Mouse (Mus musculus) liver, embryonic 11.5 days (tissue): ENCODE measurements around the gene Nectin2. TPM values are rescaled to one million over a fixed set of nuclear protein-coding genes. Genes with fewer than 3 reads are reported as not detected.

ENCODE experiments used
- ATAC-seq: fragments of 200-750 bp; cut with Nextera tagmentation; replicated peaks from 2 replicates; pipeline ENCODE4 v1.8.0; 2017; ENCODE audit warnings: moderate number of reproducible peaks, mild to moderate bottlenecking, moderate TSS enrichment, moderate library complexity; ENCODE audit not compliant: low FRiP score
- DNase-seq: peaks from one replicate; pipeline ENCODE4 v3.0.0-alpha.2; 2017; ENCODE audit warnings: low spot score
- H3K27ac ChIP-seq: fragments of 300-500 bp; sonication (generic); 2 replicates; pipeline ENCODE4 v1.5.1; 2014; ENCODE audit warnings: mild to moderate bottlenecking, low read depth, low read length, control low read depth
- H3K27me3 ChIP-seq: fragments of 300-500 bp; sonication (generic); replicated peaks from 2 replicates; pipeline ENCODE4 v1.6.1; 2014; ENCODE audit warnings: low read length, mixed read lengths; ENCODE audit not compliant: control insufficient read depth, insufficient read depth
- H3K36me3 ChIP-seq: fragments of 300-500 bp; sonication (generic); 2 replicates; pipeline ENCODE4 v1.6.1; 2014; ENCODE audit warnings: mild to moderate bottlenecking, low read length, moderate library complexity, mixed read lengths; ENCODE audit not compliant: control insufficient read depth, insufficient read depth
- H3K4me1 ChIP-seq: fragments of 300-500 bp; sonication (generic); replicated peaks from 2 replicates; pipeline ENCODE4 v1.6.1; 2014; ENCODE audit warnings: low read length, mixed read lengths; ENCODE audit not compliant: control insufficient read depth, insufficient read depth
- H3K4me2 ChIP-seq: fragments of 300-500 bp; sonication (generic); 2 replicates; pipeline ENCODE4 v1.6.1; 2014; ENCODE audit warnings: mild to moderate bottlenecking, control low read depth, moderate library complexity
- H3K4me3 ChIP-seq: fragments of 300-500 bp; sonication (generic); 2 replicates; pipeline ENCODE4 v1.5.1; 2014; ENCODE audit warnings: low read depth, low read length, control low read depth
- H3K9ac ChIP-seq: fragments of 300-500 bp; sonication (generic); 2 replicates; pipeline ENCODE4 v1.6.1; 2014; ENCODE audit warnings: low read depth, low read length, control low read depth
- H3K9me3 ChIP-seq: fragments of 300-500 bp; sonication (generic); 2 replicates; pipeline ENCODE4 v1.6.1; 2016; ENCODE audit warnings: low read length, inconsistent platforms, mixed read lengths; ENCODE audit not compliant: control insufficient read depth
- WGBS: fragments of 180-500 bp; shearing (Covaris S2); extraction: QIAGEN DNeasy Blood & Tissue Kit; methylation state at CpG from one replicate; pipeline ENCODE4 v1.1.7; 2014; 5-methylcytosine and 5-hydroxymethylcytosine counted together
- polyA plus RNA-seq: library from polyadenylated mRNA; unstranded; fragments of >200 nt; fragmentation: Nextera tagmentation; extraction: Ambion mirVana; gene quantifications from 2 replicates; pipeline ENCODE4 v1.2.1, GENCODE M21; 2014

Nectin2 gene
- polyA plus RNA-seq, 1 experiment from 2014 or later: 55.9 TPM

- no peak overlapping the region for H3K27ac ChIP-seq
- DNase-seq (no peak), ATAC-seq (no peak)
- no peaks in the 10 kb centered on the region for H3K4me1 ChIP-seq
- 70% methylated on average over 11 of the region's 11 CpGs for WGBS
- no peaks in the 10 kb centered on the region for H3K9me3 ChIP-seq
- H3K9ac ChIP-seq: no peak overlapping the region
- peaks cover 4% of the 10 kb centered on the region; the same call in 1 of the 2 replicates for H3K36me3 ChIP-seq
- no peak overlapping the region for H3K4me3 ChIP-seq
- H3K4me2 ChIP-seq: no peak overlapping the region
- H3K27me3 ChIP-seq: no peaks in the 10 kb centered on the region
Observed at GRCm38 (mm10) chr7:19762283-19762682, 12.0 kb upstream of the Nectin2 start.

- 86% methylated on average over 13 of the region's 13 CpGs for WGBS
Observed at GRCm38 (mm10) chr7:19760021-19760420, 9.7 kb upstream of the Nectin2 start.

DNA sequence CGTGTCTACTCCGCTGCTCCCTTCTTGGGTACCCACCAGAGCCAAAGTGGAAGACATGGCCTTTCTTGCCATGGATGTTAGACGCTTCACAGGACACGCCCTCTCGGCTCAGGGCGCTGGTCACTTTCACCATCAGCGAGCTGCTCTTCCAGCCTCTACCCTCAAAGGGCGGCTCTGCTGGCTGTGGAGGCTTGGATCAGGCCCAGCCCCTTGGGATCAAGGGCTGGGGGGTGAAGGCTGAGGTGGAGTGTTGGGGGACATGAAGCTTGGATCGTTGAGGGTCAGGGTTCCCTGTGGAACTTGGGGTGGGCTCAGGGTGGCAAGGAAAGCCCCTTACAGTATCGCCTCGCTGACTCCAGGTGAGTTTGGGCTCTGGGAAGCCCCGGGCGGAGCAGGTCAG lies 8.3 kb upstream of the Nectin2 start:
- H3K9me3 ChIP-seq: no peaks in the 10 kb centered on the region
- no peak for DNase-seq
- no peak overlapping the region for H3K27ac ChIP-seq
- H3K27me3 ChIP-seq: no peaks in the 10 kb centered on the region
- H3K9ac ChIP-seq: no peak overlapping the region
- 78% methylated on average over 13 of the region's 13 CpGs for WGBS
- ATAC-seq: no peak
- no peaks in the 10 kb centered on the region for H3K4me1 ChIP-seq
- H3K4me3 ChIP-seq: no peak overlapping the region
- H3K36me3 ChIP-seq: no peaks in the 10 kb centered on the region; the same call in 1 of the 2 replicates
- H3K4me2 ChIP-seq: no peak overlapping the region

More at GRCm38 (mm10) chr7:19760021-19760420, 9.7 kb upstream of the Nectin2 start:
- H3K9me3 ChIP-seq: no peaks in the 10 kb centered on the region
- no peak for DNase-seq
- no peak overlapping the region for H3K9ac ChIP-seq
- no peaks in the 10 kb centered on the region for H3K4me1 ChIP-seq
- no peak overlapping the region for H3K4me2 ChIP-seq
- H3K27me3 ChIP-seq: no peaks in the 10 kb centered on the region
- ATAC-seq: no peak
- H3K36me3 ChIP-seq: peaks cover 4% of the 10 kb centered on the region; the same call in 1 of the 2 replicates
- no peak overlapping the region for H3K4me3 ChIP-seq
- H3K27ac ChIP-seq: no peak overlapping the region

GRCm38 (mm10) chr7:19755851-19756786 lies 5.8 kb upstream of the Nectin2 start:
- no peak for ATAC-seq
- DNase-seq: no peak
- no peaks in the 10 kb centered on the region for H3K36me3 ChIP-seq

DNA sequence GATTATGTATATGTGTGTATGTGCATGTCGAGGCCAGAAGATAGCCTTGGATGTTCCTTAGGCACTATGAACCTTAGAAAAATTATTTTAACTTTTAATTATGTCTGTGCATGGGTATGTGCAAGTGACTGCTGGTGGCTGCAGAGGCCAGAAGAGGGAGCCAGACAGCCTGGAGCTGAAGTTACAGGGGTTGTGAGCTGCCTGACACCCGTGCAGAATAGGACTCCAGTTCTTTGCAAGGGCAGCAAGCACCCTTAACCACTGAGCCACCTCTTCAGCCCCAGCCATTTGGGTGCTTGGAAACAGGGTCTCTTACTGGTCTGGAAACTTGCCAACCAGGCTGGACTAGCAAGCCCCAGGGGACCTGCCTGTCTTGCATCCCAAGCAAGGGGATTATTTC lies 4.7 kb upstream of the Nectin2 start:
- no peak overlapping the region for H3K9ac ChIP-seq
- H3K9me3 ChIP-seq: no peaks in the 10 kb centered on the region
- H3K27me3 ChIP-seq: no peaks in the 10 kb centered on the region
- H3K4me3 ChIP-seq: no peak overlapping the region
- no peak overlapping the region for H3K27ac ChIP-seq
- H3K4me1 ChIP-seq: peaks cover 6% of the 10 kb centered on the region
- ATAC-seq: no peak
- 75% methylated on average over 2 of the region's 2 CpGs for WGBS
- H3K4me2 ChIP-seq: no peak overlapping the region
- no peak for DNase-seq
- no peaks in the 10 kb centered on the region for H3K36me3 ChIP-seq

More at GRCm38 (mm10) chr7:19755851-19756786, 5.8 kb upstream of the Nectin2 start:
- Histone ChIP-seq H3K9ac (no peak overlapping the region), H3K4me1 (no peaks in the 10 kb centered on the region), H3K9me3 (no peaks in the 10 kb centered on the region), H3K27ac (no peak overlapping the region), H3K27me3 (no peaks in the 10 kb centered on the region), H3K4me3 (no peak overlapping the region), H3K4me2 (no peak overlapping the region)
- 58% methylated on average over 23 of the region's 24 CpGs for WGBS

DNA sequence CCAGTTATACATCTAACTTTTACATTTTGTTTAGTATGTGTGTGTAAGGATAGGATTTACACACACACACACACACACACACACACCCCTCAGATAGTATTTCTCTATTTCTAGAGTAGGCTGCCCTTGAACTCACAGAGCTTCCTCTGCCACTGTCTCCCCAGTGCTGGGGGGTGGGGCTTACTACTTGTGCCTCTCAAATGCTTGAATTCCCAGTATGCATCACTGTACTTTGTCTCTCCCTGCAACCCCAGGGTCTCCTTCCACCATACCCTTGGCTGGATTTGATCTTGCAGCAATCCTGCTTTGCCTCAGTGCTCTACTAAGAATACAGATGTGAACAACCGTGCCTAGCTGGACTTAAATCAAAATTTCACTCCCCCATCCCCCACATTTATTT lies 3.8 kb upstream of the Nectin2 start:
- WGBS: 76% methylated on average over 1 of the region's 1 CpGs
- Histone ChIP-seq H3K27ac (no peak overlapping the region), H3K4me3 (no peak overlapping the region), H3K4me2 (no peak overlapping the region), H3K9ac (no peak overlapping the region), H3K9me3 (no peaks in the 10 kb centered on the region), H3K4me1 (peaks cover 9% of the 10 kb centered on the region), H3K36me3 (no peaks in the 10 kb centered on the region), H3K27me3 (no peaks in the 10 kb centered on the region)
- DNase-seq (no peak), ATAC-seq (no peak)

DNA sequence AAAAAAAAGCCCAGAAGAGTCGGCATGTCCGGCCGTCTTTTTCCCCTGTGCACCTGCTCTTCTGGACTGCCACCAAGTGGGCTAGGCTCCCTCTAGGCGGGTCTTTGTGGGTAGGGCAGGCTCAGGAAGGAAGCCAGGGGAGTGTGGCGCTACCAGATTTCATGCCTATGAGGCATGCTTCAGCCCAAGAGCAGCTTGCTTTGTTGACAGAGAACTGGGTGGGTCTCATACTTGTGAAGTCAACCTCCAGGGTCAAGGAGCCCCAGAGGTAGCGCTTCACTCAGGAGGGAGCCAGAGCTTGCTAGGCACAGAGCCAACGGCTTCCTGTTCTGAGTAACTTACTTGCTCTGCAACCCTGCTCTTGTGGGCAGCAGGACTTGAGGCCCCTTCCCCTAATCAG lies 3.3 kb upstream of the Nectin2 start:
- 56% methylated on average over 7 of the region's 7 CpGs for WGBS
- Histone ChIP-seq H3K9ac (no peak overlapping the region), H3K4me1 (peaks cover 10% of the 10 kb centered on the region), H3K9me3 (no peaks in the 10 kb centered on the region), H3K27ac (no peak overlapping the region), H3K36me3 (no peaks in the 10 kb centered on the region), H3K27me3 (no peaks in the 10 kb centered on the region), H3K4me3 (no peak overlapping the region), H3K4me2 (no peak overlapping the region)
- DNase-seq: no peak
- no peak for ATAC-seq

DNA sequence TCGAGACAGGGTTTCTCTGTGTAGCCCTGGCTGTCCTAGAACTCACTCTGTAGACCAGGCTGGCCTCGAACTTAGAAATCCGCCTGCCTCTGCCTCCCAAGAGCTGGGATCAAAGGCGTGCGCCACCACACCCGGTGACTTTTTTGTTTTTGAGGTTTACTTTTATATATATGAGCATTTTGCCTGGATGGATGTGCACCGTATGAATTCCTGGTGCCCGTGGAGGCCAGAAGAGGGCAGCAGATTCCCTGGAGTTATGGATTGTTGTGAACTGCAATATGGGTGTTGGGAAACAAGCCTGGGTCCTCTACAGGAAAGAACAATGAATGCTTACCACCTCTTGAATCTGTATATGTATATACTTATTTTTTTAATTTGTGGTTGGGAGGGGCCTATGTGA lies 2.4 kb upstream of the Nectin2 start:
- no peak overlapping the region for H3K4me2 ChIP-seq
- 65% methylated on average over 8 of the region's 8 CpGs for WGBS
- no peak overlapping the region for H3K4me3 ChIP-seq
- ATAC-seq: no peak
- no peaks in the 10 kb centered on the region for H3K36me3 ChIP-seq
- H3K4me1 ChIP-seq: peaks cover 18% of the 10 kb centered on the region
- H3K9me3 ChIP-seq: no peaks in the 10 kb centered on the region
- H3K27ac ChIP-seq: no peak overlapping the region
- no peak for DNase-seq
- H3K27me3 ChIP-seq: no peaks in the 10 kb centered on the region
- H3K9ac ChIP-seq: no peak overlapping the region

- H3K9ac ChIP-seq: no peak overlapping the region
- 27% methylated on average over 4 of the region's 4 CpGs for WGBS
- no peaks in the 10 kb centered on the region for H3K27me3 ChIP-seq
- H3K4me2 ChIP-seq: no peak overlapping the region; the same call in 1 of the 2 replicates
- H3K9me3 ChIP-seq: no peaks in the 10 kb centered on the region
- no peaks in the 10 kb centered on the region for H3K36me3 ChIP-seq
- no peak overlapping the region for H3K4me3 ChIP-seq
- DNase-seq (no peak), ATAC-seq (no peak)
- H3K4me1 ChIP-seq: peaks cover 32% of the 10 kb centered on the region
- H3K27ac ChIP-seq: no peak overlapping the region
Observed at GRCm38 (mm10) chr7:19751070-19751383, 744 bp upstream of the Nectin2 start.
